Mouse (Mus musculus) heart, adult 2 months (tissue): ENCODE data around the gene Tbc1d10a.

Source experiments
- CTCF ChIP-seq: fragments of 200-600 bp; IDR thresholded peaks from 2 replicates; pipeline ENCODE4 v1.8.1; 2022; ENCODE audit warnings: antibody characterized with exemption, mild to moderate bottlenecking, moderate library complexity
- POLR2A ChIP-seq: fragments of 200-500 bp; IDR thresholded peaks from 2 replicates; pipeline ENCODE4 v1.6.1; 2011; ENCODE audit warnings: mild to moderate bottlenecking, low read depth, low read length, control low read depth; ENCODE audit not compliant: insufficient read depth

GRCm38 (mm10) chr11:4223393-4224188, 37.0 kb downstream of the Tbc1d10a start:
- no peak for TF ChIP-seq CTCF
- no peak for TF ChIP-seq POLR2A
